Mouse (Mus musculus) cerebellum, postnatal 25 days (tissue): ENCODE measurements around the gene Noxred1.
"Not testable (repeated sequence)": the region's sequence is repeated elsewhere in the genome, so short reads cannot be mapped to it uniquely, and the experiment has no call there.

Experiments
- DNase-seq, 2 experiments: peaks; one replicate each; pipeline ENCODE4 v3.0.0; 2021; ENCODE audit warnings: mixed read lengths in 2 of 2

The Noxred1 gene

DNA sequence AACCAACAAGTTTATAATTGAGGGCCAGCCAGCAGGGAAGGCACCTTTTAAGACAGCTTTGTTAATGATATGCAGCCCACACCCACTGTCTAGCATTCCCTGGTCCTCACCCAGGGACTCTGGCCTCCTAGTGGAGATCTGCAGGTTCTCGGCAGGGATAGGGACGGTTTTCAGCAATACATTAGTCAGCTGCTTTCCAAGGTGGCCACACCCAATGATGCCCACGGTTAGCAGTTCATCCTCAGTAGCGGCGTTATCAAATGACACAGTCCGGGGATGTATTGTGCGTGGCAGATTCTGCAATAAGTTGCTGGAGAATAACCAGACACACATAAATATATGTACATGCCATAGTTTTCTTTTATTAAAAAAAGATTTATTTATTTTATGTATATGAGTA is 11.7 kb downstream of the Noxred1 start:
- no peak for DNase-seq

DNA sequence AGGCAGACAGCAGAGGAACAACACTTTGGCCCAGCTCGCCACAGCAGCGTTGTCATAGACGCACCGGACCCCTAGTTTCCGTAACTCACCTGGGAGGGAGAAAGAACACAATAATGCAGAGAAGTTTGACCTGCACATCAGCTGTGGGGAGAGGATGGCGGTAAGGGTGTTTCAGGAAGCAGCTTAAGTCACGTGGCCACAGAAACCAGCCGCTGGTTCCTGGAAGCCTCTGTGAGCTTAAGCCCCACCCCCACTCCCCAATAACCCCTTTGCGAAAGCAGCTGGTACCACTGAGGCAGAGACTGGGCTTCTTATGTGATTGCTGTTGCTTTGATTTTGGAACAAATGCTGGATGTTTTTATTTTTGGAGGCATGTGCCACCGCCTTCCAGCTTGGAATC is 13.6 kb downstream of the Noxred1 start:
- DNase-seq, result no peak

DNA sequence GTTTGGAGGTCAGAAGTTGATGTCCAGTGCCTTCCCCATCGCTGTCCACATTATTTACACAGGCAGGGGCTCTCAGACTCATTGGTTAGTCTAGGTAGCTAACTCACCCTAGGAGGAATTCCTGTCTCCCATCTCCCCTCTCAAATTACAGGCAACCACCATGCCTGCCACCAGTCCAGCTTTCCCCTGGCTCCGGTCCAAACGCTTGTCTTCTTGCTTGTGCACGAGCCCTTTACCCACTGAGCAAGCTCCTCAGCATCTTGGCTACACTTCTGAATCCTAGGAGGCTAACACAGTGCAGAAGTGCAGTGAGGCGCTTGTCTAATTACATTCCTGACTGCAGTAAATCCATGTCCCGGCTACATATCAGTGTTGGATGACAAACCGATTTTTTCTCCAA is 19.2 kb downstream of the Noxred1 start:
- DNase-seq, result peak in 1 of 2 experiments; percentile 39

DNA sequence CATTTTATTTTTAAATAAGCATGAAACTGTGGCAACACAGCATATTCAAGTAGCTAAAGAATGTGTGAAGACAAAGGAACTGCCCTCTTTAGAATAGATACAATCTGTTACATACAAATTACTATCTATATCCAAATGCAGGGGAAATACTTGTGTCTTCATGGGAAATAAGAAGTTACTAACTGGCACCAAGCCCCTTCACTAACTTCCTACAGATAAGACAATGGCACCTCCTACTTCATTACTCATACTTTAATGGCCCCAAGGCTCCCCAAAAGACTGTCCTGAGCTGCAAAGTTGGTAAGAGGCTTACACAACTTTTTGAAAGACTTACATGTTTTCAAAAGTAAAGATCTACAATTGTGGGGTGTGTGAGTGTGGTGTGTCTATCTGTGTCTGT is 20.9 kb downstream of the Noxred1 start:
- no peak for DNase-seq

DNA sequence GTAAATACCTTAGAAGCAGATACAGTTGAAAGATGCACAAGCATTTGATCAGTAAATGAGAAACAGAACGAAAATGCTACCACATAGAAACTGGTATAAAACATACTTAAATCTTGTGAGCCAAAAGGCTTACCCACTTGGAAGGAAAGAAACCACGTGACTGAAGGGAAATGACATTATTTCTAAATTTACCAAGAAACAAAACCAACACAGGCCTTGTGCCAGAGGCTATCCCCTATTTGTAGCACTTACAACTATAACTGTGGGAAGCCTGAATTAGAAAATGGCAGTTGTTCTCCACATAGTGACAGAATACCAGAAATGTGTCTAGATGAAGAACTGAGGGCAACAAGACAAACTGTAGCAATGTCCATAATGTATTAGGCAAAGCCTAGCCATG is 22.5 kb downstream of the Noxred1 start:
- no peak for DNase-seq

DNA sequence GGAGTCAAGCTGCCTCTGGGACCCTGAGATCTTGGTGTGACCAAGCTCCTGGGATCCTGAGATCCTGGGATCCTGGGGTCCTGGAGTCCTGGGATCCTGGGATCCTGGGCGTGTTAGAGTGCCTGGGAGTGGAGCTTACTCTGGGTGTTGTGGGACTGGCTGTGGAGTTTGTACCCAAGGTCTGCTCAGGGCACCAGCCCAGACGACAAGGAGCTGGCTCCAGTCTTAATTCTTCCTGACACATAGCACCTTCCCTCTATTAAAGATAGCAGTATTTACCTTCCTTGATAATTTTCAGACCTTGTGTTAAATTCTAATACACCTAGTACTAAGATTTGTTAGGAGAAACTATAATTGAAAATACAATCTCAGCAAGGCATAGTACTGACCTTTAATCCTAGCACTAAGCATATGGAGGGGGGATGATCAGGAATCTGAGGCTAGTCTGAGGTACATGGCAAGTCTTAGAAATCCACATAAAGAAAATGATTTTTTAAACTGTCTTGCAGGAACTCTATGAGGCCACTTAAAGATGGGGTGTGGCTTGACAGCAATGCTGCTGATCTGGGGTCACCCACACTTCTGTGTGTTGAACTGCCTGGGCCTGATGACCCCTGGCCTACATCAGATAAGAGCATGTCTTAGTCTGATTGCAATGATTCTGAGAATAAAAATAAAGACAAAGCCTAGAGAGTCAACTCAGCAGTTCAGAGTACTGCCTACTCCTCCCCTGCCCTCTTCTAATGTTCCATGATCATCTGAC is 25.5 kb downstream of the Noxred1 start:
- no peak for DNase-seq

DNA sequence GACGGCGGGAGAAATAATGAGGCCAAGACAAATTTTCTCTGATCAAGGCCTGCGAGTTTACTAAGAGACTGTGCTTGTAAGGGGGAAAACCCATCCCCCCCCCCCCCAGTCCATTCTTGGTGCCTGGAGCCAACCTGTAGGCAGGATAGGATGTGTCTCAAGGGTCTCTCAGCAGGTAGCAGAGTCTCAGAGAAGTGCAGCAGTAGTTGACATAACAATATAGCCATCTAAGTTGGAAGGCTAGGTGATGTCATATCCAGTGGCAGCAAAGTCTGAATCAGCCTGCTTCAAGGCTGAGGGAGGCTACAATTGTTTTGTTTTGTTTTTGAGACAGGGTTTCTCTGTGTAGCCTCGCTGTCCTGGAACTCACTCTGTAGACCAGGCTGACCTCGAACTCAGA is 32.7 kb downstream of the Noxred1 start:
- not testable (repeated sequence) for DNase-seq

DNA sequence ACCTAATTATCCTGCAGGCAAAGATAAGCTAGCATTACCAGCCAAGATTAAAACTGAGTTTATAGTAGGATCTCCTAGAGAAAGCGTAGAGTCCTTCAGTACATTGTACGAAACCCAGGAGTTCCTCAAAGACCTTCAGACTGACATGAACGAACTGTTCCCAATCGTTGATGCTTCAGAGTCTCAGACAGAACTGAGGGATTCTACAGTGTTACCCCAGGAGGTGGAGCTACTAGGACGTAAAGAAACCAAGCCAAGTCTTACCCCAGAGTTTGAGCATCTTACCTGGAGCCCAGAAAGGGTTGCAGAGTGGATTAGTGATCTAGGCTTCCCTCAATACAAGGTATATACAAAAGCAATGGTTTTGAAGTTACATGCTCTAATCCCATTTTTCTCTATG is 36.8 kb downstream of the Noxred1 start:
- DNase-seq, result no peak

DNA sequence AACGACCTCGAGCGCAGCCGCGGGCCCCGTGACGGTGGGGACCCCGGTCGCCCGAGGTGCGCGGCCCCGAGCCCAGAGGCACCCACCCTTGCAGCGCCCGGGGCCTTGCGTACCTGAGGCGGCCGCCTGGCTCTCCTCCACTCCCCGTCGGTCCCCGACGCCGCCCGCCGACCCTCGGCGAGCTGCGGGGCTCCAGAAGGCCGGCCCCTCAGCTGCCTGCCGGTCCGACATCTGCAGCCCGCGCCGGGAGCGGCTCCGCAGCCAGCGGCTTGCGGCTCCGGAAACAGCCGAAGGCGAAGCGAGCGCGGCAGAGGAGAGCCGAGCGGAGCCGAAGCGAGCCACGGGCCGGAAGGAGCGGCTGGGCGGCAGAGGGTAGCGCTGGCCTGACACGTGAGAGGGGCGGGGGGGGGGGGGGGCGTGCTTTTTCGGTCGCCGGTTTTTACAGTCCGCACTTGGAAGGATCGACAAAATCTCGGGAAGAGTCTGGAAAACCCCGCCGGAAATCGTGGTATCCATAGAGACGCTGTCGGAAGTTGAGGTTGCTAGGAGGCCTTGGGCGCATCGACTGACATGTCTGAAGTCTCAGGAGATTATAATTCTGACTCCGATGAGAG is 38.5 kb downstream of the Noxred1 start, which contains the start of gene Tmed8:
Gene Tmed8, minus strand, starts transcription at position 482 of the 614 bp plus-strand sequence.
- peak; percentile 81 to 89 for DNase-seq

DNA sequence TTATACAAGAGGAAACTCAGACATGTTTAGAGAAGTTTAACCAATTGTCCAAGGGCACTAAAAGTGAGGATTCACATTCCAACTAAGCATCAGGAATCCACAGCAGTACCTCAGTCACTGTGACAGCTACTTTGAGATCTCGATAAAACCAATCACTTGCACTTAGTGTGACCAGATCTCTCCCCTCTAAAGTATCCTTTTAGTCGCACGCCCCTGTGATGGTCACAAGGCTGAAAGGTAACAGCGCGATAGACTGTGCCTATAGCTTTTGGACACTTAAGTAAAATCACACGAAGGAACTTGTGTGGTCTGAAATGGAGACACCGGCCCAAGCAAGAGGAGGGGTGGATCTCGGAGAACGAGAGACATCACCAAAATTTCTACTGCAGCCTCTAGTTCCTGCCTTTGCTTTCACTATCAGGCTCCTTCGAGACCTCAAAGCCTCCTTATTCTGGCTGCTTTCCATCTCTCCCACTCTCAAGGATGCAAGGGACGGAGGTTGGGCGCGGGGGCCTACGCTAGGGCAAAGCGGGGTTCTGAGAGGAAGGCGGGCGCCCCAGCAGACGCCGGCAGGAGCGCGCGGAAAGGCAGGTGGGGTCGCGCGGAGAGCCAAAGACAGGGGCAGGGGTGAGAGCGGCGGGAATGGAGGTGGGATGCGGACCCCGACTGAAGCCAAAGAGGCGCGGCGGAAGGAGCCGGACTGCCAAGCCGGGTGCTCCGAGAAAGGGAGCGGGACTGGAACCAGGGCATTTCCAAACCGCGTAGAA is 39.1 kb downstream of the Noxred1 start, which contains the start of gene Samd15:
Gene Samd15, plus strand, starts transcription at position 518 of the 767 bp plus-strand sequence.
- DNase-seq, result peak; percentile 53 to 59

DNA sequence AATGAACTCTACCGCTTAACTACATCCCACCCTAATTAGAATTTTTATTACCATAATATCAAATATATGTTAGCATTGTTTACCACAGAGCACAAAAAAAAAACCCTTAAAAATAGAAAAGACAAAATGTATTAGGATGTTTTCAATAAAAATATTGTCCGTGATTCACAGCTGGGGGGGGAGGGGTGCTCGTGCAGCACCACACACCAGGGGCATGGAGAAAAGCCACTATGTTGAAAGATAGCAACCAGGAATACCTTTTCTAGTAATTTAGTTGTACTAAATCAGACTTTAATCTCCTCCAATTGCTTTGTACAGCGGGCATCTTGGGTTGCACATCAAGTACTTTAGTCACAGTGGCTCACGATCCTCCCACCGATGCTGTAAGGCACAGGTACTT is 39.7 kb downstream of the Noxred1 start:
- DNase-seq, result no peak

DNA sequence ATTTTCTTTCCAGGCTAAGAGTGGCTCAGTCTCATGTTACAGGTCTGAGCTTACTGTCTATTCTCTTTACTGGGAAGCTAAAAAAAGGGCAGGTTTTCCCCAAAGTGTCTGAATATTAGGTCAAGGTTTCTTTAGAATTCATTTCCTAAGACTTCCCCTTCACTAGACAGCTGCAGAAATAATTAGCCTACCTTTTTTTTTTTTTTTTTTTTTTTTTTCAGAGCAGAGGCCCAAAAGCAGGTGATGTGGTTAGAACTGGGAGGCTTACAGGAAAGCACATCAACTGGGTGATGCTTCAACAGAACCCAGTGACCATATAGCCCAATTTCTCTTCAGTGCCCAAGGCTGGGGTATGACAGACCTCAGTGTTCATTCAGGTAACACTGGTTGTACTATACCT is 42.2 kb downstream of the Noxred1 start:
- DNase-seq, result no peak

DNA sequence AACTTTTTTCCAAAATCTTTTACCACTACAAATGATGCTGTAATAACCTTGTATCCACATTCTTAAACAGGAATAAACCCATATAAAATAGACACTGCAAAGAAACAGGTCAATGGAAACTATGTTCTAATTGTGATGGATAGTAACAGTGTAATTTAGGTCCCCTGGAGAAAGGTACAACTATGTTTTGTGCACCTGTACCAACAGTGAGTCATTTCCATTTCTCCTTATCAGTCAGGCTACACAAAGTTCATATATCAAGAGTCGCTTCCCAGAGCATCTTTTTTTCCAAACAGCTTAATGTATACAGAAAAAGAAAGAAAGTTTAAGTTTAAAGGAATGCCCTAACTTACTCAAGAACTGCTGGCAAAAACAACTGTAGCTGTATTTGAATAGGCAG is 43.5 kb downstream of the Noxred1 start:
- no peak for DNase-seq

DNA sequence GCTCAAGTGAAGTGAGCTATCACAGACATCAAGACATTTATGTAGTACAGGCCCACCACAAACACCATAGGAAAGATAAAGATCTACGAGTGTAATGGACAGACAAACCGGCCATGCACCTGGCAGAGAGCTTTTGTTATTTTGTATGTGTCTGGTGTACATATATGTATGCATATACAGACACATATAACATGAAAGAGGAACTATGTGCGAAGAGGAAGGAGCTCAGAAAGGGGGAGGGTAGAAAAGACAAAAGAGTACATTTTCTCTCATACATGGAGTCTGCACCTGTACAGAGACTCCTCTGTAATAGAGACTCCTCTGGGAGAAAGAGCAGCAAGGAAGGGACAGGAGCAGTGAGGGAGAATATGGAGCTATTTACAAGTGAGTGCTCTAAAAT is 45.5 kb downstream of the Noxred1 start:
- no peak for DNase-seq

DNA sequence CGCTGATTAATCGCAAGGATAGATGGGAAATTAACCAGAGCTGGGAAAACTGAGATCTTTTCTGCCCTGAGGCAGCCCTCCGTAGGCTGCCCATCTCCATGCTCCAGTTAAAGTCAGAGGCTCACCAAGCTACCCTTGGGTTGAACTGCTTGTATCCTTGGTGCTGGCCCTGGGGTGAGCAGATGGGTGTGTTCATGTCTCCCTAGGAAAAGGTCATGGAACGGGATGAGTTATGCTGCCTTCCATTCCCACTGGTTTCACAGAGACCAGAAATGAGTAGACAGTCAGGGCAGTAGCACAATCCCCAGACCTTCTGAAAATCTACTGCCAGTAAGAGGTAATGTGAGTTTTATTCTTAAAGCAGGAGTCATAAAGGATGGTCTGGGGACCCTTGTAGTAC is 60.9 kb downstream of the Noxred1 start:
- DNase-seq, result no peak

DNA sequence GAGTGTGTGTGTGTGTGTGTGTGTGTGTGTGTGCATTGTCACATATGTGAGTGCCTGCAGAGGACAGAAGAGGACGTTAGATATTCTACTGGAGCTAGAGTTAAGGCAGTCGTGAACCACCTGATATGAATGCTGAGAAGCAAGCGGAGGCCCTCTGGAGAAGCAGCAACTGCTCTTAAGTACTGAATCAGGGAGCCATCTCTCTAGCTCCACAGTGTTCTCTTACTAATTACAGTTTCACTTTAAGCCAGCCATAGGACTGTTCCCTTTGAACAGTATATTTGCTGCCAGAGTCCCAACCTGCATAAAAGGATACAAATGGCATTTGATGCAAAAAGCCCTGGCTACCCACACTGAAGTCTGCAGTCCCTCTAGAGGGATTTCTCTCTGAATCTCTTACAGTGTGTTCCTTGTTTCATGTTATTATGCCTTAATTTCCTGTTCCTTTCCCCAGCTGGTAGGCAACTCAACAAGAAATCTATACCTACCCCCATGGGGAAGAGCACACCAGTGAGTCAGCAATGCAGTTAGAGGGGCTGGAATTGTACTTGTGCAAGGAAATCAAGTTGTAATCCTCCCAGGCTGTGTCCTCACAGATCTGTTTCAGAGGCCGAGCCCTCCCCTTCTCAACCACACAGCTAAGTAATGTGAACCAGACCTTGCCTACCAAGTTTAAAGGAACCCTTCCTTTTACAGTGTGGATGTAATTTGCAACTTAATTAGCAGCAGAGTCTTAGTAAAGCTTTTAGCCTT is 63.2 kb downstream of the Noxred1 start:
- no peak for DNase-seq
